Mouse (Mus musculus) midbrain, embryonic 11.5 days (tissue): Measurements from ENCODE around the gene Mettl14. TPM values are rescaled to one million over a fixed set of nuclear protein-coding genes. Genes with fewer than 3 reads are reported as not detected.

ENCODE experiments used
- ATAC-seq: fragments of 200-750 bp; cut with Nextera tagmentation; 2 replicates; pipeline ENCODE4 v1.8.0; 2017; ENCODE audit warnings: moderate TSS enrichment, moderate library complexity; ENCODE audit not compliant: low FRiP score
- DNase-seq: peaks from one replicate; pipeline ENCODE4 v3.0.0; 2015; ENCODE audit warnings: low spot score; ENCODE audit errors: missing footprints
- H3K27ac ChIP-seq: fragments of 300-500 bp; sonication (generic); 2 replicates; pipeline ENCODE4 v1.5.1; 2014; ENCODE audit warnings: low read depth, low read length
- H3K27me3 ChIP-seq: fragments of 300-500 bp; sonication (generic); 2 replicates; pipeline ENCODE4 v1.6.1; 2014; ENCODE audit warnings: mild to moderate bottlenecking, low read length, moderate library complexity, mixed read lengths; ENCODE audit not compliant: control insufficient read depth, insufficient read depth
- H3K36me3 ChIP-seq: fragments of 300-500 bp; sonication (generic); 2 replicates; pipeline ENCODE4 v1.6.1; 2014; ENCODE audit warnings: mild to moderate bottlenecking, low read length, moderate library complexity, mixed read lengths; ENCODE audit not compliant: control insufficient read depth, insufficient read depth
- H3K4me1 ChIP-seq: fragments of 300-500 bp; sonication (generic); 2 replicates; pipeline ENCODE4 v1.6.1; 2014; ENCODE audit warnings: low read length; ENCODE audit not compliant: control insufficient read depth, insufficient read depth
- H3K4me2 ChIP-seq: fragments of 300-500 bp; sonication (generic); 2 replicates; pipeline ENCODE4 v1.6.1; 2014; ENCODE audit warnings: mild to moderate bottlenecking, moderate library complexity
- H3K4me3 ChIP-seq: fragments of 300-500 bp; sonication (generic); 2 replicates; pipeline ENCODE4 v1.5.1; 2014; ENCODE audit warnings: low read depth, low read length
- H3K9ac ChIP-seq: fragments of 300-500 bp; sonication (generic); 2 replicates; pipeline ENCODE4 v1.6.1; 2014; ENCODE audit warnings: low read length
- H3K9me3 ChIP-seq: fragments of 300-500 bp; sonication (generic); 2 replicates; pipeline ENCODE4 v1.6.1; 2016; ENCODE audit warnings: low read length; ENCODE audit not compliant: control insufficient read depth
- WGBS: fragments of 180-500 bp; shearing (Covaris S2); extraction: QIAGEN DNeasy Blood & Tissue Kit; methylation state at CpG from one replicate; pipeline ENCODE4 v1.1.7; 2014; 5-methylcytosine and 5-hydroxymethylcytosine counted together
- polyA plus RNA-seq: library from polyadenylated mRNA; unstranded; fragments of >200 nt; fragmentation: Nextera tagmentation; extraction: Ambion mirVana; gene quantifications from 2 replicates; pipeline ENCODE4 v1.2.1, GENCODE M21; 2014

Mettl14 gene
- polyA plus RNA-seq, 1 experiment from 2014 or later: 34.8 TPM

- Histone ChIP-seq H3K9ac (no peak overlapping the region), H3K27ac (no peak overlapping the region), H3K4me2 (no peak overlapping the region), H3K4me3 (no peak overlapping the region), H3K9me3 (no peaks in the 10 kb centered on the region), H3K27me3 (no peaks in the 10 kb centered on the region), H3K36me3 (no peaks in the 10 kb centered on the region), H3K4me1 (no peaks in the 10 kb centered on the region)
- ATAC-seq (no peak), DNase-seq (no peak)
- WGBS: 87% methylated on average over 7 of the region's 7 CpGs
Observed at GRCm38 (mm10) chr3:123334947-123335346, 51.0 kb downstream of the Mettl14 start.

- Histone ChIP-seq H3K4me2 (no peak overlapping the region), H3K36me3 (no peaks in the 10 kb centered on the region), H3K4me3 (no peak overlapping the region), H3K27me3 (no peaks in the 10 kb centered on the region), H3K9me3 (no peaks in the 10 kb centered on the region), H3K27ac (no peak overlapping the region), H3K4me1 (no peaks in the 10 kb centered on the region), H3K9ac (no peak overlapping the region)
- ATAC-seq (no peak), DNase-seq (no peak)
- 67% methylated on average over 4 of the region's 4 CpGs for WGBS
Observed at GRCm38 (mm10) chr3:123333055-123333424, 52.9 kb downstream of the Mettl14 start.

- Histone ChIP-seq H3K27ac (no peak overlapping the region), H3K9ac (no peak overlapping the region), H3K4me3 (no peak overlapping the region), H3K9me3 (no peaks in the 10 kb centered on the region), H3K4me1 (no peaks in the 10 kb centered on the region), H3K4me2 (no peak overlapping the region), H3K36me3 (no peaks in the 10 kb centered on the region), H3K27me3 (no peaks in the 10 kb centered on the region)
- no peak for DNase-seq
- no peak for ATAC-seq
- 83% methylated on average over 2 of the region's 2 CpGs for WGBS
Observed at GRCm38 (mm10) chr3:123332330-123333054, 53.4 kb downstream of the Mettl14 start.

GRCm38 (mm10) chr3:123330221-123330620 is 55.7 kb downstream of the Mettl14 start:
- H3K9ac ChIP-seq: no peak overlapping the region
- 89% methylated on average over 4 of the region's 4 CpGs for WGBS
- DNase-seq (no peak), ATAC-seq (no peak)
- H3K4me2 ChIP-seq: no peak overlapping the region
- no peaks in the 10 kb centered on the region for H3K9me3 ChIP-seq
- H3K36me3 ChIP-seq: no peaks in the 10 kb centered on the region
- no peaks in the 10 kb centered on the region for H3K27me3 ChIP-seq
- no peak overlapping the region for H3K4me3 ChIP-seq
- no peak overlapping the region for H3K27ac ChIP-seq
- no peaks in the 10 kb centered on the region for H3K4me1 ChIP-seq

- no peaks in the 10 kb centered on the region for H3K27me3 ChIP-seq
- no peak overlapping the region for H3K4me2 ChIP-seq
- no peaks in the 10 kb centered on the region for H3K4me1 ChIP-seq
- no peak for DNase-seq
- 72% methylated on average over 6 of the region's 6 CpGs for WGBS
- H3K4me3 ChIP-seq: no peak overlapping the region
- no peaks in the 10 kb centered on the region for H3K9me3 ChIP-seq
- H3K27ac ChIP-seq: no peak overlapping the region
- no peak for ATAC-seq
- no peaks in the 10 kb centered on the region for H3K36me3 ChIP-seq
- H3K9ac ChIP-seq: no peak overlapping the region
Observed at GRCm38 (mm10) chr3:123329251-123329650, 56.7 kb downstream of the Mettl14 start.

- 79% methylated on average over 4 of the region's 4 CpGs for WGBS
- Histone ChIP-seq H3K4me2 (no peak overlapping the region), H3K4me3 (no peak overlapping the region), H3K9me3 (no peaks in the 10 kb centered on the region), H3K27me3 (no peaks in the 10 kb centered on the region), H3K36me3 (no peaks in the 10 kb centered on the region), H3K27ac (no peak overlapping the region), H3K9ac (no peak overlapping the region), H3K4me1 (no peaks in the 10 kb centered on the region)
- ATAC-seq (no peak), DNase-seq (no peak)
Observed at GRCm38 (mm10) chr3:123324326-123324725, 61.6 kb downstream of the Mettl14 start.

- Histone ChIP-seq H3K27me3 (no peaks in the 10 kb centered on the region), H3K4me3 (no peak overlapping the region), H3K4me1 (no peaks in the 10 kb centered on the region), H3K36me3 (no peaks in the 10 kb centered on the region), H3K9ac (no peak overlapping the region), H3K9me3 (no peaks in the 10 kb centered on the region), H3K4me2 (no peak overlapping the region), H3K27ac (no peak overlapping the region)
- 36% methylated on average over 1 of the region's 1 CpGs for WGBS
- ATAC-seq: peak; percentile 69
- peak; percentile 95 for DNase-seq
Observed at GRCm38 (mm10) chr3:123322147-123322546, 63.8 kb downstream of the Mettl14 start.

- Histone ChIP-seq H3K27me3 (no peaks in the 10 kb centered on the region), H3K27ac (no peak overlapping the region), H3K9ac (no peak overlapping the region), H3K4me1 (no peaks in the 10 kb centered on the region), H3K36me3 (no peaks in the 10 kb centered on the region), H3K4me3 (no peak overlapping the region), H3K4me2 (no peak overlapping the region), H3K9me3 (no peaks in the 10 kb centered on the region)
- ATAC-seq (peak; percentile 71), DNase-seq (no peak)
- 87% methylated on average over 6 of the region's 6 CpGs for WGBS
Observed at GRCm38 (mm10) chr3:123321612-123322011, 64.3 kb downstream of the Mettl14 start.

- 83% methylated on average over 9 of the region's 9 CpGs for WGBS
- Histone ChIP-seq H3K27ac (no peak overlapping the region), H3K9me3 (no peaks in the 10 kb centered on the region), H3K36me3 (no peaks in the 10 kb centered on the region), H3K4me3 (no peak overlapping the region), H3K27me3 (no peaks in the 10 kb centered on the region), H3K4me2 (no peak overlapping the region), H3K4me1 (no peaks in the 10 kb centered on the region), H3K9ac (no peak overlapping the region)
- ATAC-seq: no peak
- no peak for DNase-seq
Observed at GRCm38 (mm10) chr3:123320341-123320740, 65.6 kb downstream of the Mettl14 start.
